Mouse (Mus musculus): Measurements from ENCODE around the gene Pp2d1.
"Not testable (repeated sequence)": the region's sequence is repeated elsewhere in the genome, so short reads cannot be mapped to it uniquely, and the experiment has no call there.

Gene Pp2d1

GRCm38 (mm10) chr17:53539351-53539750 lies at the start of gene Pp2d1:
Gene Pp2d1, minus strand, starts transcription at chr17:53539451.
- not testable (repeated sequence) for DNase-seq (ENCODE audit: low read depth)

GRCm38 (mm10) chr17:53588097-53588855 lies 49.0 kb upstream of the Pp2d1 start:
- no peak for DNase-seq (ENCODE audit: low read depth)

GRCm38 (mm10) chr17:53587074-53587851 lies 48.0 kb upstream of the Pp2d1 start:
- DNase-seq (ENCODE audit: low read depth), result no peak

GRCm38 (mm10) chr17:53583846-53584579 lies 44.8 kb upstream of the Pp2d1 start:
- no peak for DNase-seq (ENCODE audit: low read depth)

- no peak for DNase-seq (ENCODE audit: low read depth)
Measured at GRCm38 (mm10) chr17:53582805-53583204, 43.6 kb upstream of the Pp2d1 start.

- no peak for DNase-seq (ENCODE audit: low read depth)
Measured at GRCm38 (mm10) chr17:53582026-53582585, 42.9 kb upstream of the Pp2d1 start.

- DNase-seq (ENCODE audit: low read depth), result no peak
Measured at GRCm38 (mm10) chr17:53580237-53580636, 41.0 kb upstream of the Pp2d1 start.

- no peak for DNase-seq (ENCODE audit: low read depth)
Measured at GRCm38 (mm10) chr17:53579612-53580011, 40.4 kb upstream of the Pp2d1 start.

- DNase-seq (ENCODE audit: low read depth), result no peak
Measured at GRCm38 (mm10) chr17:53578776-53579175, 39.5 kb upstream of the Pp2d1 start.

GRCm38 (mm10) chr17:53578249-53578648 lies 39.0 kb upstream of the Pp2d1 start:
- no peak for DNase-seq (ENCODE audit: low read depth)

GRCm38 (mm10) chr17:53577754-53578153 lies 38.5 kb upstream of the Pp2d1 start:
- no peak for DNase-seq (ENCODE audit: low read depth)

GRCm38 (mm10) chr17:53577151-53577550 lies 37.9 kb upstream of the Pp2d1 start:
- DNase-seq (ENCODE audit: low read depth), result no peak

GRCm38 (mm10) chr17:53573019-53573556 lies 33.8 kb upstream of the Pp2d1 start:
- DNase-seq (ENCODE audit: low read depth), result no peak

- not testable (repeated sequence) for DNase-seq (ENCODE audit: low read depth)
Measured at GRCm38 (mm10) chr17:53570932-53571331, 31.7 kb upstream of the Pp2d1 start.

GRCm38 (mm10) chr17:53570361-53570875 lies 31.2 kb upstream of the Pp2d1 start:
- peak; percentile 57 for DNase-seq (ENCODE audit: low read depth)

- peak; percentile 68 for DNase-seq (ENCODE audit: low read depth)
Measured at GRCm38 (mm10) chr17:53569829-53570228, 30.6 kb upstream of the Pp2d1 start.

GRCm38 (mm10) chr17:53568734-53569386 lies 29.6 kb upstream of the Pp2d1 start:
- DNase-seq (ENCODE audit: low read depth), result no peak

GRCm38 (mm10) chr17:53568118-53568517 lies 28.9 kb upstream of the Pp2d1 start:
- peak; percentile 84 for DNase-seq (ENCODE audit: low read depth)

- DNase-seq (ENCODE audit: low read depth), result no peak
Measured at GRCm38 (mm10) chr17:53567346-53568101, 28.3 kb upstream of the Pp2d1 start.

- DNase-seq (ENCODE audit: low read depth), result peak; percentile 39
Measured at GRCm38 (mm10) chr17:53566919-53567345, 27.7 kb upstream of the Pp2d1 start.

Data from c-Kit-positive CD71-positive TER-119-negative erythroid progenitor cells, embryonic 14.5 days (primary cell).